Mouse (Mus musculus) ovary, postnatal 36 days (tissue): ENCODE data around the gene Tas1r3.
A peak's percentile ranks its signal among the peaks of the same experiment; 100 is the strongest.

ENCODE experiments used
- DNase-seq: peaks from one replicate; pipeline ENCODE4 v3.0.0; 2022; ENCODE audit warnings: low spot score, mixed read lengths

The Tas1r3 gene

GRCm38 (mm10) chr4:155887674-155888073 lies 24.5 kb upstream of the Tas1r3 start:
- no peak for DNase-seq

DNA sequence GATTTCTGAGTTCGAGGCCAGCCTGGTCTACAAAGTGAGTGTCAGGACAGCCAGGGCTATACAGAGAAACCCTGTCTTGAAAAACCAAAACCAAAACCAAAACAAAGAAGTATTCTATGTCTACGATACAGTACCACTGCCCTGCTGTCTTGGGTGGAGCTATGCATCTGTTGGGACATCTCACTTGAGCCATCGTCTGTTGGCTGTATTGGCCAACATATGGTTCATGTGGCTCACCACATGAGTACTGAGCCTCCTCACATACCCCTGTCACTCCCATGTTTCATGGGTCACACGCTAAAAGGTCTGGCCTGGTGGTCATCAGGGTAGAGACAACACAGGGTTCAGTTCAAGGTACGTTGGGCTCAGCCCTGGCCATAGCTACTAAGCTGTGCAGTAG lies 23.2 kb upstream of the Tas1r3 start:
- no peak for DNase-seq

DNA sequence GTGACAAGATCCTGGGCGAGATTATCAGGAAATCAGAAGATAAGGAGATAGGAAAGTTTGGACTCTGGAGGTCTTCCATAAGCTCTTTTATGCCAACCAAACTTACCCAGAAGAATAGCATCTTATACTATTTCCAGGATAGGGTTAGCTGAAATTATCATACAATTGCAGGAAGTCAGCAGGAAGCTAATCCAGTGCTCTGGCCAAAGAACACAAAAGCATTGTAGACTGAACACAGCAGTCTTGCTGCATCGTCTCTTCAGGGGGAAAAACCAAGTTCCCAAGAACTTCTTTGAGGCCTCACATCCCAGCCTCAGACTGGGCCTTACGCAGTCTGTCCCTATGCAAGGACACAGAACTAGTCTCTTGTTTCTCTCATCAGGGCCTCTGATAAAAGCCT lies 20.4 kb upstream of the Tas1r3 start:
- DNase-seq, result no peak

DNA sequence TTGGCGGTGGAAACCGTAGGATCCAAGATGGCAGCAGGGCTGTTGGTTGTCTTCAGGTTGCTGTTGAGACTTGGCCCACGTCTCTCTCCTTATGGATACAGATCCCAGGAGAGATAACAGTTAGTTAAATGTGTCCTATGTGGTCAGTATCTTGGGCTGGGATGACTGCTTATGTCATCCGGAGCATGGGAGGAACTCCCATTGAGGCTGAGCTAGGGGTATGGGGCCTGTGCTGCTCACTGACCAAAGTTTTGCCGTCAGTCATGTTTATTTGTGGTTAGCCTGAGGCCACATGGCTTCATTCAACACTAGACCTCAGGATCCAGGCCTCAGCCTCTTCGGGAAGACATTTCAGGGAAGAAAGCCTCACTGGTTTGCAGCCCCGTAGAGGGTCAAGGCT lies 8.2 kb upstream of the Tas1r3 start:
- no peak for DNase-seq

DNA sequence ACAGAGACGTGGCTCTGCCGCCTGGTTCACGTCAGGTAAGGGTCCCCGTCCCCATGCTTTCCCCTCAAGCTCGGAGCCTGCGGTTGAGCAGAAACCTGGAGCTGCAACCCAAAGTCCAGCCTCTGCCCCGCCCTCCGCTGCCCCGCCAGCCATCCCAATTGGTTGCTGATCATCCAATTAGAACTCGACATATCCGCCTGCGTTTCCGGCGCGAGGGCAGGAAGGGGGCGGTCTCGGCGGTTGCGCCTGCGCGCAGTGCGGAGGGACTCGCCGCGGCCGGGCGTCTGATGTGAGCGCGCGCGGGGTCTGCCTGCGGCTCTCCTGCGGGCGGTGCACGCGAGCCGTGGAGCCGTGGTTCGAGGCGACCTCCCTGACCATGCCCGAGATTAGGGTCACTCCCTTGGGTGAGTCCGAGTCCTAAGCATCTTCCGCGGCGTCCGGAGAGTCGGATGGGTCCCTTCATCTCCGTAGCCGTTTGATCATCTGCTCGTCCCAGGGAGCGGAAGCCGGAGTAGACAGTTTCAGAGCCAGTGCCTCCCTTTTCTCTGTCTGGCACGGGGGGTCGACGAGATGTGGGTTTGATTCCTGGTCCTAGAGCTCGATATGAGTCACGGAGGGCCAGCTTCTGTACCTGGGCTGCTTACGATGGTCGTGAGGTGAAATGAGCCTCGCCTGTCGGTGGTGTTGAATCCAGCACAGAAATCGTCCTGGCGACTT lies 6.3 kb upstream of the Tas1r3 start, which contains the start of the genes Cptp and Ints11:
TSS of gene Cptp (minus strand) at position 124 of the 717 bp plus-strand sequence.
TSS of gene Ints11 (plus strand) at position 230 of the 717 bp plus-strand sequence.
- DNase-seq, result peak; percentile 96

DNA sequence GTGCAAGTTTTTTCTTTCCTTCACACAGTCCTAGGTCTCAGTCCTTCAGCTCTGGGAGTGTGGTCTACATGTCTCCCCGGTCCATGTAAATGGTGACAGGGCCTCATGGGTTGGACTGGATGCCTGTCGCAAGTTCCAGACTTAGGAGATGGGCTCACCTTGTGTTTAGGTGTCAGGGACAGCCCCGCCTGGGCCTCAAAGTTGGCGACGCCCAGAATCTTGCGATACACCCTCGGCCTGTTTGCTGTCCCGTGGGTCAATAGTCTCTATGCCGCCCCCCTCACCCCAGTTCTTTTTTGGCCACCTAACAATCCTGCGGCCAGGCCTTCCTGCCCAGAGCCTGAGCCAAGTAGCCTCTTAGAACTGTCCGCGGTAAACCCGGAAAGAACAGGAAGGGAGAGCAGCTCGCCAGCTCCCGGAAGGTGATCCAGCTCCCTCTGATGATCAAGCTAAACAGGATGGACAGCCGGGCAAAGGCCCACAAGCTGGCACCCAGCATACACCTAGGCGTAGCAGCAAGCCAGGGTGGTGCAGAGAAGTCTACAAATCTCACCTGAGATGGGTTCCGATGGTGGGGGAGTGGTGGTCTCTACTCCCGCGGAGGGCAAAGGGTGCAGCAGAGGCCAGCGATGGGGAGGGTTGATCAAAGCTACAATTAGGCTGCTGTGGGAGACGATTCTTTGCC lies 5.6 kb upstream of the Tas1r3 start:
- no peak for DNase-seq

- DNase-seq, result no peak
Observed at GRCm38 (mm10) chr4:155861787-155862186, 1.4 kb downstream of the Tas1r3 start.

DNA sequence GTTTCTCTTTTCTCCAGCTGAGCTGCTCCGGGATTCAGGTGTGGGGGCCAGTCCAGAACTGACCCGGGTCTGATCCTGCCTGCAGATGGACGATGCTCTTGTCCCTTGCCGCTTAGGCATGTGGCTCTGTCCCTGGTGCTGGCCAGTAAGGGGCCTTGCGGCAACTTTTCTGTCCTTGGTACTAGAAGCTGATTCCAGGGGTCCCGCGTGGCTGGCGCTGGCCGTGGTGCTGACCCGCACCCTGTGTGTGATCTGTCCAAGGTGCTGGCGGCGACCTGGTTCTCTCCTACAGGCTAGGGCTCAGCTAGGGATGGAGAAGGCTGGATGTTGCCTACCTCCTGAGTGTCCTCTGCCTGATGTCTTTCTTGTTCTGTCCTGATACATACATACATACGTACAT lies 3.8 kb downstream of the Tas1r3 start:
- peak; percentile 81 for DNase-seq

DNA sequence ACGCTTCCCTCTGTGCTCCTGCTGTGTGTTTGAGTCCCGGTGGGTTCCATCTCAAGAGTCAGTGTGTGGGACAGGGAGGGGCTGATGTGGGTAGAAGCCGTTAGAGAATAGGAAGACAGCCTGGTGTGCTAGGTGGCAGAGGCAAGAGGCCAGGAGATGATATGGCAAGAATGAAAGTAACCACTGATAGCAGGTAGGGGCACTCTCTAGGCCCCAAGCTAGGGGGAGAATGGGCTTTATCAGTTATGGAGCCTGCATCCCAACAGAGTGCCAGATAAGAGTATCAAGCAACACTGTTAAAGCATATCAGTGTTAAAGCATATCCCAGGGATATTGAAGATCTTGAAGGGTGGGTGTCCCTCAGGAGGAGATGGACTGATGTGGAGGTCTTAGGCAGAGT lies 6.3 kb downstream of the Tas1r3 start:
- no peak for DNase-seq

DNA sequence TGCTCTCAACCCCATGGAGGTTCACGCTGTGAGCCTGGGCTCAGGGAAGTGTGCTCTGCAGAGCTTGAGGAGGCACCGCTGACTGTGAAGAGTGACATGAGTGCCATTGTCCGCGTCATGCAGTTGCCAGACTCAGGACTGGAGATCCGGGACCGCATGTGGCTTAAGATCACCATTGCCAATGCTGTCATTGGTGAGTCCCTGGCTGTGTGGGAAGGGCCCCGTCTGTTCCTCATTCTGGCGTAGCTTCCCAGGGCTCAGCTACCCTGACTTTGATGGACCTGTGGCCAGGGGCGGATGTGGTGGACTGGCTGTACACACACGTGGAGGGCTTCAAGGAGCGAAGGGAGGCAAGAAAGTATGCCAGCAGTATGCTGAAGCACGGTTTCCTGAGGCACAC lies 7.1 kb downstream of the Tas1r3 start:
- DNase-seq, result no peak

GRCm38 (mm10) chr4:155854991-155855390 lies 8.2 kb downstream of the Tas1r3 start:
- DNase-seq, result no peak

GRCm38 (mm10) chr4:155853421-155853820 lies 9.7 kb downstream of the Tas1r3 start:
- no peak for DNase-seq

GRCm38 (mm10) chr4:155851951-155852411 lies 11.2 kb downstream of the Tas1r3 start:
- no peak for DNase-seq

DNA sequence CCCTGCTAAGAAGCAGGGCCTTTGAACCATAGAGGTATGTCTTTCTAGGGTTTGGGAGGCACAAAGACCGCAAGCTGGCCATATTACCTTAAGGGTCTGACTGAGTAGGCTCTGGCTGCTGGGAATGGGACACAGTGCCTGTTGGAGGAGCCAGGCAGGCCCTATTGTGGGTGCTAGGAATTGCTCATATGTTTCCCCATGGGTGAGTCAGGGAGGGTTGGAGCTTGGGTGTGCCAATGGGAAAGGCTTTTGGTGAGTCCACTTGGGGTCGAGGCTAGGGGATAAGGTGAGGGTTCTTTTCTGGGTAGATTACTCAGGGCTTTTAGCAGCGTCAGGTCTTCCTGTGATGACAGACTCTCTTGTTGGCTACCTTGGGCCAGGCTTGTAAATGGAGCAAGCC lies 11.8 kb downstream of the Tas1r3 start:
- DNase-seq, result no peak

GRCm38 (mm10) chr4:155849792-155850451 lies 13.2 kb downstream of the Tas1r3 start:
- DNase-seq, result no peak

- no peak for DNase-seq
Observed at GRCm38 (mm10) chr4:155849391-155849790, 13.8 kb downstream of the Tas1r3 start.

DNA sequence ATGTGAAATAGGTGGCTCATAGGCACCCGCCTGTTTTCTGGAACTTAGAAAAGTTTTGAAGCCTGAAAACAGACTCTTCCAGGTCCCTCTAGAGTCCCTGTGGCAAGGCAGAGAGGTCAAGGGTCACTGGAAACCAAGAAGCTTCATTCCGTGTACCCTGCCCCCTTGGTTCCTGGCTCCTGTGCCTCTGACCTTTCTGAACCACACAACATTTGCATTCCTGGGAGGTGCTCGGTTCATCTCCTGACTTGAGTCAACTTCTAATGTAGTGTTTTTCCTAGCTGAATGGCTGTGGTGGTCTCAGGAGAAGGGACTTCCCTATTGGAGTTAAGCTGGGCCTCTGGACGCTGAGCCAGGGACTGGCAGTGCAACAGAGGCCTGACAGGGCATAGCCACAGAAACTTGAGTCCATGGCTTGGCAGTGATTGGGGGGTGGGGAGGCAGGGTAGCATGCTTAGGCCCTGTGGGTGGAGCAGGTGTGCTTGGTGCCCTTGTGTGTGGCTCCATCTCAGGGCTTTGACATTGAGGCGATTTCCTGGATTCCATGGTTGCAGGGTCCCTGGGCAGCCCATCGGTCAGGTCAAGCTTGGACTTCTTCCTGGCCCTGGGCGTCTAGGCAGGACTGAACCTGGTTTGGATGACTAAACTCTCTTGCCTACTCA lies 14.6 kb downstream of the Tas1r3 start:
- DNase-seq, result no peak

DNA sequence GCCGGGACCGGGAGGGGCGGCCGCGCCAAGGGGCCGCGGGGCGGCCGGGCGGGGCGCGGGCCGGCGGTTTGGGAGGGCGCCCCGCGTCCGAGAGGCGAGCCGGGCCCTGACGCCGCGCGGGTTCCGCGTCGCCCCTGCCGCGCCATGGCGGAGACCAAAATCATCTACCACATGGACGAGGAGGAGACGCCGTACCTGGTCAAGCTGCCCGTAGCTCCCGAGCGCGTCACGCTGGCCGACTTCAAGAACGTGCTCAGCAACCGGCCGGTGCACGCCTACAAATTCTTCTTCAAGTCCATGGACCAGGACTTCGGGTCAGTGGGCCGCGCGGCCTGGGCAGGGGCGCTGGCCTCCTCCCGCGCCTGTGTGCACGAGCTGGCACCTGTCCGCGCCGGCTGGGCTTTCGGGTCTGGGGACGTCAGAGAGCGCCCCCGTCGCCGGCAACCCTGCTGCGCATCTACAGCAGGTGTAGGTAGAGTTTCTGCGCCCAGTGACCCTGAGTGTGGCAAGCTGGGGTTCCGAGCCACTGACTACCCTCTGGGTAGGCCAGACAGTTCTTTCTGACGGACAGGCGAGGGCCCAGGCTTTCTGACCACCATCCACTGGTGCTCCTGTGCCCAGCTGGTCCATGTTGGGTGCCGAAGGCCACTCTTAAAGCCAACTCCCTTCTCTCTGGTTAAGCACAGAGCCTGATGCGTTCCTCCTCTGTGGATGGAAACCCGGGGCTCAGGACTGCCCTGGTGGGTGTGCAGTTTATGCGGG lies 15.4 kb downstream of the Tas1r3 start:
- DNase-seq, result no peak

- DNase-seq, result peak; percentile 98
Observed at GRCm38 (mm10) chr4:155846871-155847578, 16.1 kb downstream of the Tas1r3 start, which contains the start of gene Dvl1. TSS of gene Dvl1 (plus strand) at chr4:155847402.

DNA sequence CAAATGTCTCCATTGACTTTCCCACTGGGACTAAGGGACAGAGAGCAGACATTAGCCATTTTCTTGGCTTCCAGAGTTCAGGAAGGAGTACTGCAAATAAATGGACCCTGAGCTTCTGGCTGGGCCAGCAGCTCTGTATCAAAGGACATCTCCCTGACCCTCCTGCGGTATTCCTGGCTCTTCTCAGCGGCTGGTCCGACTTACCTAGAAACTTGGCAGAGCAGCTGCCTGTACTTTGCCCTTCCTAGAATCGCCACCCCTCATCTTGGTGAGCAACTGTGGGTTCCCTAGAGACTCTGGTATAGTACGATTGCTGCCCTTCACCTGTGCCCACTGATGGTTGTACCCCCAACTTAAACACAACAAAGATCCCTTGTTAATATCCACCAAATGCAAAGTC lies 19.9 kb downstream of the Tas1r3 start:
- DNase-seq, result no peak
